Mouse (Mus musculus): ENCODE measurements around the gene Armh3.

Armh3 gene

DNA sequence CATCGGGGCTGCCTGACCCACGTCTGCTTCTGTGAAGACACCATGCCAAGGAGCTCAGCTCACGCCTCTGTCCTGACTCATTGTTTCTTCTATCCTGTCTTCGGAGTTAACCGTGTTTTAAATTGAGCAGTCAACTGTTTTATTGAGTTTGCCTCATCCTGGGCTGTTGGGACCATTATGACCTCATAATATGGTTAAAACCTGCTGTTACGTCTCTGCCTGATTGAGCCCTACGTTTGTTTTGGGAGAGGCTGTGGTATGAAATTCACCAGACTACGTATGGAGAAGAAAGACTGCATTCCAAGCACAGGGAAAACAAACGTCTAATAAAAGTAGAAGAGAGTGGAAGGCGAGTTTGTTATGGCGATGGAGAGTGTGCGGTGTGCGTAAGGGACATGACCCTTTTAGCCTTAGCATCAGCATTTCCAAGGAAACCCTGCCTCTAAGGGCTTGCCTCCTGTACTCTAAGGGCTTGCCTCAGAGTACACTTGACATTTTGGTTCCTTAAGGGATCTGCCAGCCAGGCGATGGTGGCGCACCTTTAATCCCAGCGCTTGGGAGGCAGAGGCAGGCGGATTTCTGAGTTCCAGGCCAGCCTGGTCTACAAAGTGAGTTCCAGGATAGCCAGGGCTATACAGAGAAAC, 214.2 kb downstream of the Armh3 start:
- DNase-seq, result no peak

DNA sequence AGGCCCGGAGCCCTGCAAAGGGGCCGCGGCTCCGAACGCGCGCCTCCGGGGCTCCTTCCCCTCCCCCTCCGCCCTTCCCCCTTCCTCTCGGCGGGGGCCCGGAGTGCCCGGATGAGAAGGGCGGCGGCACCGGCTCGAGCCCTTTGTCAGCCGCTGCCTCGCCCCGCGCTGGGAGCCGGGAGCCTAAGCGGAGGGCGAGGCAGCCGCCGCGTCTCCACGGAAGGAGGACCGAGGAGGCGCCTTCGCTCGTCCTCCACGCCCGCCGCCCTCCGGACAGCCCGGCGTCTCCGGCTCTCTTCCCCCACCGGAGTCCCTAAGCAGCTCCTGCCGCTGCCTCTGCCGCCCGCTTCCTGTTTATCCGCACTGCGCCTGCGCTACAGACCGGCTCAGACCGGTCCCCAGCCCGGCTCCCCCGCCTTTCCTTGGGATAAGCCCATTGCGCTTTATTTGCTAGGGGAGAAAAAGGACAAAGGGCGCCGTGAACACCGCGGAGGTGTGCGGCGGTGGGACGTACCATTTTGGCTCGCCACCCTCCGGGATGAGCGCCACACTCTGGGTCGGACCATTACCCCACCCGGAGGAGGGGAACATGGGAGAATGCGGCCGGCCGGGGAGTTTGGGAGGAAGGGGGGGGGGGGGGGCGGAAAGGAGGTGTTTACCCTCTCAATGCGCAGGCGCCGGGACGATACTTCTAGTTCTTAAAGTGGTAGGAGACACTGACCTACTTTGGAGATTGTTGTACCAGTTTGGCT, 214.9 kb downstream of the Armh3 start, which contains the start of gene Mgea5:
Gene Mgea5, minus strand, starts transcription at position 657 of the 752 bp plus-strand sequence.
- DNase-seq, result peak; percentile 99

DNA sequence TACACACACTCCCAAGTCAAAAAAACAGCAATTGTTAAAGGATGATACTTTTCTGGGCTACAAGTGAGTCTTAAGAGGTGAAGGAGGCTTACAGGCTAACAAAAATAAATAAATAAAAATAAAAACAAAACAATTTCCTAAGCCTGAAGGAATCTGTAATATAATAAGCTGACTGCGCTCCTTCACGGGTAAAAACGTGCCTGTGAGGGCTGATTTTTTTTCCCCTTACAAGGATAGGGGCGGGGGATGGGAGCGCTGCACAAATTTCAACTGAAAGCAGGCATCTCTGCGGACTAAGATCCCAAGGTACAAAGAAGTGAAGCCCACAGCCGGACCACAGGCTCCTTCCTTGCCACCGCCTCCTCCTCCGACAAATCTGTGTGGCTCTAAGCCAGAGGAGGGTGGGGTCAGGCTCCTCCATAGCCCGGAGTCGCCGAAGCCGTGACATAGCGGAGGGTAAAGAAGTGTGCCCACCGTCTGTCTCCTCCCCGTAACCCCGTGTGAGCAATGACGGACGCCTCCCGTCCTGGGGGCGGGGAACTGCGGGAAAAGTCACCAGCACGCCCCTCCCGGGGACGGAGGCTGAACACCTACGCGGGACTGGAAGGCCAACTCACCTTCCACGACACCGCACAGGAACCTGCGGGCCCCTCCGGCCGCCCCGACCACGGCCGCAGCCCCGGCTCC, 215.8 kb downstream of the Armh3 start:
- peak; percentile 39 for DNase-seq

DNA sequence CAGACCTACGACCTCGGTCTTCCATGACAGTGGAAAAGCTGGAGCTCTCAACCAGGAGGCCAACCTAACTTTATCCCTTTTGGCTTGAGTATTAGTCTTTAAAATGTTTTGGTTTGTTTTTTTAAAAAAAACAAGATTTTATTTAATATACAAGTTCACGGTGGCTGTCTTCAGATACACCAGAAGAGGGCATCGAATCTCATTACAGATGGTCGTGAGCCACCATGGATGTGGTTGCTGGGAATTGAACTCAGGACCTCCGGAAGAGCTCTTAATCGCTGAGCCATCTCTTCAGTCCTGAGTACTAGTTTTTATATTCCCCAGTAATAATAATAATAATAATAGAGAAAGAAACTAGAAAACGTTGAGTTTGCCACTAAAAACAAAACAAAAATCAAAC, 216.6 kb downstream of the Armh3 start:
- DNase-seq, result no peak

DNA sequence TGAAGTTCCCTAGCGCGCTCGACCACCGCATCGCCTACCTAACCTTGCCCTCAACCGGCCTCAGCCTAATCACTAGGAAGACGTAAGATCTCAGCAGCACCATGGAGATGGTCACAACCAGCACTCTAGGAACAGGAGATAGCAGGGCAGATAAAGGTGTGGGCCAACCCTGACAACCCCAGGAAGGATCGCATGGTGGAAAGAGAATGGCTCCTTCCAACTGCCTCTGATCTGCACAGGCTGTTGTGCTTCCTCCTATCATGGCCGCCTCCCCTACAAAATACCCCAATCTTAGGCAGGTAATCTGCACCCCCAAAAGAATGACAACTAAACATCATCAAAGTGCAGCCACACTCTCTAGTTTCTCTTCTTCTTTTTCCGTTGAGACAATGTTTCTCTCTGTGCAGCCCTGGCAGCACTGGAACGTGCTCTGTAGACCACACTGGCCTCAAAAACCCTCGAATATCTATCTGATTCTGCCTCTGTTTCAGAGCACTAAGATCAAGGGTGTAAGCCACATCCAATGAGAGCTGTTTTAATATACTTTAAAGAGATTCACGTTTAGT, 217.9 kb downstream of the Armh3 start:
- DNase-seq, result no peak

DNA sequence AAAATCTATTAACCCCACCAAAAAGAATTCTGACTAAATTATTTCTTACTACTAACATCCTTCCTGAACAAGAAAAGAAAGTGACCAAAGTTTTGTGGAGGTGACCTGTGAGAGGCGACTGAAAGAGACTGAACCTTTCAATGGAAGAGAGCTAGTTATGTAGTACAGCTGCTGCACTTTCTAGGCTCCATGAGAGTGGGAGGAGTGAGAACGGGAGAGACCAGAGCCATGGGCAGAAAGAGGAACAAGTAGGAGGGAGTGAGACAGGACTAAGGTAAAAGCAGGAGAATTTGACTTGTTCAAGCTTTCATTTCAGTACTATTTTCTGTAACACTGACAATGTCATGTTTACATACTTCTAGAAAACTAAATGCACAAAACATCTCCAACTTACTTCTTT, 222.8 kb downstream of the Armh3 start:
- no peak for DNase-seq

DNA sequence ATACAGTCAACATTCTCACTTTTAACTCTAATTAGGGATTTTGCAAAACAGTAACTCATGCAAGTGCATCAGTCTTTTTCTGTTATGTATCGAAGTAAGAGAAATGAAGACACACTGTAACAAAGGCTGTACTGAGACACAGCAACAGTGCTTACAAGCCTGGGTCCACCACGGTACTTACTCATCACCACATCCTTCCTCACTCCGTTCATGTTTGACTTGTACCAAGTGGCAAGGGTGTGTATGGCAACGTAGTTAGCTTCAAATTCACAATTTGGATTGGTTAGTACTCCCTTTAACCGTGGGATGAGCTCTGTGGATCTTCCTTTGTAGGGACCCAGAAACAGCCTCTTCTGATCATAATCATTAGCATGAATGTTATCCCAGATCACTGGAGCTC, 226.8 kb downstream of the Armh3 start:
- DNase-seq, result no peak

Measured in right cerebral cortex, postnatal 25 days (tissue).